Mouse (Mus musculus): Measurements from ENCODE around the gene Angel1. TPM values are rescaled to one million over a fixed set of nuclear protein-coding genes. Genes with fewer than 3 reads are reported as not detected.

Gene Angel1
- polyA plus RNA-seq, 1 experiment from 2014 or later, result 9.4 TPM

DNA sequence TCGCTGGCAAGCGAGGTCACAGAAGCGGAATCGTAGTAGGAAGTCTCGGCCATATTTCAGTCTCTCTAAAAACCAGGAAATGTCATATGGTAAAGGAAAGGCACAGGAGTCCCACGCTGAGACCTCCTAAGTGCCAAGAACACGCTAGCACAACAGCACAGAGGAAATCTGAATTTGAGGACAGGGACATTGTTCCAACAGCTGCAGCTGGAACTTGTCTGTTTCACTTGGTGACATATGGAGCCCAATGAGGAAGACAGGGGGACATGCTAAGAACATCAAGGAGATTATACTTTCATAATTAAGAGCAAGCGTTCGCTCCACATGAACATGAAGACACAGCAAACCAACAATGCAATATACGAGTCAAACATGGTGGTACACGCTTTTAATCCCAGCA lies 9.3 kb downstream of the Angel1 start:
- Histone ChIP-seq H3K27me3 (ENCODE audit: control insufficient read depth, insufficient read depth, low read length) (no peaks in the 10 kb centered on the region), H3K9me3 (replicated peaks; ENCODE audit: control insufficient read depth, low read length) (no peaks in the 10 kb centered on the region), H3K36me3 (ENCODE audit: control insufficient read depth, insufficient read depth, low read length) (no peaks in the 10 kb centered on the region)

DNA sequence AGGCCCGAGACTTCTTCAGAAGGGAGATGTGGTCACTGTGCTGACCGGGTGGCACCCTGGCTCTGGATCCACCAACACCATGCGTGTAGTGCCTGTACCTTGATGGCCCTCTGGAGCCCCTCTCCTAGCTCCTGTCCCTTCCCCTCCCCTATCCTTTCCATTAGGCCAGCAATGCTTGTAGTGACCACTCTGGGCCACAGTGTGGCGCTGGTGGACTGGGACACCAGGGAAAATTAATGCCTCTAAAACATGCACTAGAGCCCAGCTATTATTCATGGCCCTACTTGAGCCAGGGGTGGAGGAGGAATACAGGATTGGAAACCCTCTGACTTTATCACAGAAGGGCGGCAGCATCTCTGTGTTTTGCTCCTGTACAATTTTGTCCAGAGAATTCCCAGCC lies 10.9 kb downstream of the Angel1 start:
- H3K4me3 ChIP-seq (replicated peaks; ENCODE audit: low read length), result no peak overlapping the region
- 49% methylated on average over 5 of the region's 5 CpGs for WGBS
- no peaks in the 10 kb centered on the region for H3K4me1 ChIP-seq (ENCODE audit: control insufficient read depth, insufficient read depth, low read length)
- no peak overlapping the region for H3K9ac ChIP-seq (ENCODE audit: low read length)
- no peak for ATAC-seq (ENCODE audit: insufficient read depth, low FRiP score)
- H3K27me3 ChIP-seq (ENCODE audit: control insufficient read depth, insufficient read depth, low read length), result no peaks in the 10 kb centered on the region
- no peaks in the 10 kb centered on the region for H3K36me3 ChIP-seq (ENCODE audit: control insufficient read depth, insufficient read depth, low read length)
- no peaks in the 10 kb centered on the region for H3K9me3 ChIP-seq (replicated peaks; ENCODE audit: control insufficient read depth, low read length)
- H3K4me2 ChIP-seq (ENCODE audit: low read depth, low read length), result no peak overlapping the region
- no peak overlapping the region for H3K27ac ChIP-seq (ENCODE audit: low read length)

More for the DNA sequence above, 9.3 kb downstream of the Angel1 start:
- no peaks in the 10 kb centered on the region for H3K4me1 ChIP-seq (ENCODE audit: control insufficient read depth, insufficient read depth, low read length)
- no peak overlapping the region for H3K9ac ChIP-seq (ENCODE audit: low read length)
- H3K27ac ChIP-seq (ENCODE audit: low read length), result no peak overlapping the region
- 85% methylated on average over 11 of the region's 11 CpGs for whole genome bisulfite sequencing
- no peak overlapping the region for H3K4me3 ChIP-seq (replicated peaks; ENCODE audit: low read length)
- H3K4me2 ChIP-seq (ENCODE audit: low read depth, low read length), result no peak overlapping the region
- no peak for ATAC-seq (ENCODE audit: insufficient read depth, low FRiP score)

DNA sequence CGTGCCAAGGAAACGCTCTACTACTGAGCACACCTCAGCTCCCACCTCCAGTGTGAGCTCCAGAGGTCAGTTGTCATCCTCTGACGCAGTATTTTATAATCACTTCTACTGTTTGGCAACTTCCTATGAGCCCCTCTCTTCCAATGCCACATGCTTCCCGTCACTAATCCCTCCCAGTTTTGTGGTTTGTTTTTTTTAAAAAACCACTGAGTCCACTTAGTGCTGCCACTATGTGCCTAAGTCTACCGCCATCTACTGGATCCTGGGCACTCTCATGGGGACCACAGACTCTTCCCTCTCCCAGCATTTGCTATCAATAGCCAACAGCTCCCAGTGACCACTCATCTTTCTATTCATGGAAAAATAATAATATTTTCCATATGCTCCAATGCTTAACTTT lies 12.2 kb downstream of the Angel1 start:
- no peak for ATAC-seq (ENCODE audit: insufficient read depth, low FRiP score)
- Histone ChIP-seq H3K9ac (ENCODE audit: low read length) (no peak overlapping the region), H3K27me3 (ENCODE audit: control insufficient read depth, insufficient read depth, low read length) (no peaks in the 10 kb centered on the region), H3K4me1 (ENCODE audit: control insufficient read depth, insufficient read depth, low read length) (no peaks in the 10 kb centered on the region), H3K4me3 (replicated peaks; ENCODE audit: low read length) (no peak overlapping the region), H3K4me2 (ENCODE audit: low read depth, low read length) (no peak overlapping the region), H3K9me3 (replicated peaks; ENCODE audit: control insufficient read depth, low read length) (no peaks in the 10 kb centered on the region), H3K36me3 (ENCODE audit: control insufficient read depth, insufficient read depth, low read length) (no peaks in the 10 kb centered on the region), H3K27ac (ENCODE audit: low read length) (no peak overlapping the region)
- 62% methylated on average over 5 of the region's 5 CpGs for WGBS

DNA sequence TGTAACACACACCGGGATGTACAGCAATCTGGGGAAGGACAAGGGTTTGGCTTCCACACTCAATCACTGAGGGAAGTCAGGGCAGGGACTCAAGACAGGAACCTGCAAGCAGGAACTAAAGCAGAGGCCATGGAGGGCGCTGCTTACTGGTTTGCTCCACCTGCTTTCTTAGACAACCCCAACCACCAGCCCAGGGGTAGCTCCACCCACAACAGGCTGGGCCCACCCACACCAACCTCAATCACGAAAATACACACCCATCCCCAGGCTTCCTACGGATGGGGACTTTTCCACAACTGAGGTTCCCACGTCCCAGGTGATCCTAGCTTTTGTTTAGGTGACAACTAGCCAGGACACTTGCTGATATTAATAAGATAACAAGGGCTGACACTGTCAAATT lies 20.4 kb downstream of the Angel1 start:
- Histone ChIP-seq H3K27me3 (ENCODE audit: control insufficient read depth, insufficient read depth, low read length) (no peaks in the 10 kb centered on the region), H3K4me3 (replicated peaks; ENCODE audit: low read length) (no peak overlapping the region), H3K4me2 (ENCODE audit: low read depth, low read length) (no peak overlapping the region), H3K27ac (ENCODE audit: low read length) (no peak overlapping the region), H3K9me3 (replicated peaks; ENCODE audit: control insufficient read depth, low read length) (no peaks in the 10 kb centered on the region), H3K9ac (ENCODE audit: low read length) (no peak overlapping the region), H3K4me1 (ENCODE audit: control insufficient read depth, insufficient read depth, low read length) (no peaks in the 10 kb centered on the region), H3K36me3 (ENCODE audit: control insufficient read depth, insufficient read depth, low read length) (no peaks in the 10 kb centered on the region)
- WGBS, result 74% methylated on average over 5 of the region's 5 CpGs
- ATAC-seq (ENCODE audit: insufficient read depth, low FRiP score), result no peak

DNA sequence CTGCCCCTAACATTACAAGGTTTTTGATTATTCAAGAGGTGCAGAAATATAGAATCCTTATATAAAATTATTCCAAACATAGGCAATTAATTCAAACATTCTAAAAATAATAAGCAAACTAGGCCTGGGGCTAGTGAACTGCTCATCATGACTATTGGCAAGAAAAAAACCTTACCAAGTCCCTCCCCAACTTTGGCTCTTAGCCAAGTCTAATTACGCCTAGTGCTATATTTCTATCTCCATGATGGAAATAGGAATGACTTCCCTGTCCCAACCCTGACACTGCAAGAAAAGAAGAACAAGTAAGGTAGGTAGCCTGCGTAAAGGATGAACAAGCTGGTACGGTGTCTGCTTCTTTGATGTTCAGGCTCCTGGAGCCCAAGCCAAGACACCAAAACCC lies 23.6 kb downstream of the Angel1 start:
- WGBS, result 88% methylated on average over 3 of the region's 3 CpGs
- H3K36me3 ChIP-seq (ENCODE audit: control insufficient read depth, insufficient read depth, low read length), result no peaks in the 10 kb centered on the region
- no peaks in the 10 kb centered on the region for H3K9me3 ChIP-seq (replicated peaks; ENCODE audit: control insufficient read depth, low read length)
- no peak overlapping the region for H3K4me2 ChIP-seq (ENCODE audit: low read depth, low read length)
- H3K9ac ChIP-seq (ENCODE audit: low read length), result no peak overlapping the region
- no peaks in the 10 kb centered on the region for H3K27me3 ChIP-seq (ENCODE audit: control insufficient read depth, insufficient read depth, low read length)
- H3K4me1 ChIP-seq (ENCODE audit: control insufficient read depth, insufficient read depth, low read length), result peaks cover 6% of the 10 kb centered on the region
- no peak for ATAC-seq (ENCODE audit: insufficient read depth, low FRiP score)
- no peak overlapping the region for H3K4me3 ChIP-seq (replicated peaks; ENCODE audit: low read length)
- no peak overlapping the region for H3K27ac ChIP-seq (ENCODE audit: low read length)

DNA sequence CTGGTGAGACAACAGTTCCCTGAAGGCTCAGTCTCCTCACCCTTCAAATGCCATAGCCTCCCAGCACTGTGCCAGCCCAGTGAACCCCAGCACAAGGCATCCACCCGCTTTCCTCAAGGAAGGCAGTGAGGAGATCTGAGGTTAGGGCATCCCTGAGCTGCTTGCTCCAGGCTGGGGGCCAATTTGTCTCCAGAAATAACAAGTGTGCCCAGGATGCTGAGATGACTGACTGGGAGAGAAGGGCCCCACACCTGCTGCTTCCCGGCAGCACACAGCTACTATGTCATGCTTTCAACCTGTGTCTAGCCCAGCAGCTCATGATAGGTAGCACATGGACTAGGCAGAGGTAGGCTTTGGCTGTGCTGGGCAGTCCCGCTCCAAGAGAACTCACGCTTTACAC lies 24.8 kb downstream of the Angel1 start:
- H3K9ac ChIP-seq (ENCODE audit: low read length), result no peak overlapping the region
- WGBS, result 88% methylated on average over 4 of the region's 4 CpGs
- H3K27ac ChIP-seq (ENCODE audit: low read length), result no peak overlapping the region
- ATAC-seq (ENCODE audit: insufficient read depth, low FRiP score), result no peak
- no peak overlapping the region for H3K4me3 ChIP-seq (replicated peaks; ENCODE audit: low read length)
- no peaks in the 10 kb centered on the region for H3K9me3 ChIP-seq (replicated peaks; ENCODE audit: control insufficient read depth, low read length)
- H3K36me3 ChIP-seq (ENCODE audit: control insufficient read depth, insufficient read depth, low read length), result no peaks in the 10 kb centered on the region
- H3K27me3 ChIP-seq (ENCODE audit: control insufficient read depth, insufficient read depth, low read length), result no peaks in the 10 kb centered on the region
- peaks cover 6% of the 10 kb centered on the region for H3K4me1 ChIP-seq (ENCODE audit: control insufficient read depth, insufficient read depth, low read length)
- no peak overlapping the region for H3K4me2 ChIP-seq (ENCODE audit: low read depth, low read length)

DNA sequence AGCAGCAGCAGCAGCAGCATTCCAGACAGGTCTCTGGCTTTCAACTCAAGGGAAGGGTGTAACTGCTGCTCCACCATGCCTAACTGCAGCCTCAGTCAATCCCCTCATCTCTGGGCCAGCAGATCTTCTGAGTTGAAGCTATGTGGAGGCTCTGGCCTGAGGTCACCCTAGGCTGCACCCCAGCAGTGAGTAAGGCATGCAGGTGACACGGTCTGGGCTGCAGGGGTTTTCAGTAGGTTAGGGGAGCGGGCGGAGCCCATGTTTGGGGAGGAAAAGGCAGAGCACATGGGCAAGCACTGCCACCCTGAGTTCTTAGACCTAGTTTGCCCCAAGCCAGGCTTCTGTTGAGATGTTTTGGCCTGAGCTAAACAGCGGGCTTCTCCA lies 25.3 kb downstream of the Angel1 start:
- Histone ChIP-seq H3K9me3 (replicated peaks; ENCODE audit: control insufficient read depth, low read length) (no peaks in the 10 kb centered on the region), H3K4me2 (ENCODE audit: low read depth, low read length) (no peak overlapping the region), H3K27me3 (ENCODE audit: control insufficient read depth, insufficient read depth, low read length) (no peaks in the 10 kb centered on the region), H3K4me1 (ENCODE audit: control insufficient read depth, insufficient read depth, low read length) (peaks cover 6% of the 10 kb centered on the region), H3K9ac (ENCODE audit: low read length) (no peak overlapping the region), H3K4me3 (replicated peaks; ENCODE audit: low read length) (no peak overlapping the region), H3K27ac (ENCODE audit: low read length) (no peak overlapping the region), H3K36me3 (ENCODE audit: control insufficient read depth, insufficient read depth, low read length) (no peaks in the 10 kb centered on the region)
- 66% methylated on average over 4 of the region's 4 CpGs for WGBS
- no peak for ATAC-seq (ENCODE audit: insufficient read depth, low FRiP score)

DNA sequence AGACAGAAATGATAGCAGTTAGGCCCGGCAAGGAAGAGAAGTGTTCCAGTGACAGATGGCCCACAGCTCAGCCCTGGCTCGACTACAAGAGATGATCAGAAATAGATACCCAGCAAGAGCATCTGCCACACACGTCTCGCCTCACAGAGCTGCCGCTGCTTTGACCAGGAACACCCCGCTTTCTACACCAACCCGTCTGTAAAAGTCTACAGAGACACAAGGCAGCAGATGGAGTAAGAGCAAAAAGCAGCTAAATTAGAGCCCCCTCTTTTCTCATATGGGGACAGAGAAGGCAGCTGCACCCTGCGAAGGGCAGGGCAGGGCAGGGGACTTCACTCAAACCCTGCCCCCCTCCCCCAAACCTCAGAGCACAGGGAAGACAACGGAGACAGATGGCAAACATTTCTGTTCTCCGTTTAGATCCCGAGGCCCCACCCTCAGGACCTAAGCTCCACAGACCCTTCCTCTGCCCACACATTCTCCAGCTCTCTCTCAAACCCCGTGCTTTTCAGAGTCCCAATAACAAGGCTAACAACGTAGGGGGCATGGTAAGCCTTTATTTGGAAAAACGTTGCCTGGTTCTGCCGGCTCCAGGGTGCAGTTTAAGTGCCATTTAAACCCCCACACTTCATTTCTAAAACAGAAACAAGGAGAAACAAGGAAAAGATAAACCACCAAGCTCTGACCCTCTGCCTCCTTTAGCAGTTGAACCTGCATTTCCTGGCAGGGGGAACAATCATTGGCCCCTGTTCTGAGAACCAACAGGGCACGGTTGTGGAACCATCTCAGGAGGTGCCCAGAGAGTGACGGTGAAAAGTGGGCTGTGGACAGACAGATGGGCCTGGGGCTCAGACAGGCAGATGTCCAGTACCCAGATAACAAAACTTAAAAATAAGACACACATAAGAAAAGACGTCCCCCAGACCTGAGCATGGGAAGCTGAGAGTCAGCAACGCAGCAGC lies 26.0 kb downstream of the Angel1 start:
- H3K9me3 ChIP-seq (replicated peaks; ENCODE audit: control insufficient read depth, low read length), result no peaks in the 10 kb centered on the region
- WGBS, result 27% methylated on average over 19 of the region's 19 CpGs
- H3K4me3 ChIP-seq (replicated peaks; ENCODE audit: low read length), result no peak overlapping the region
- H3K27me3 ChIP-seq (ENCODE audit: control insufficient read depth, insufficient read depth, low read length), result no peaks in the 10 kb centered on the region
- H3K9ac ChIP-seq (ENCODE audit: low read length), result no peak overlapping the region
- H3K27ac ChIP-seq (ENCODE audit: low read length), result no peak overlapping the region
- no peak overlapping the region for H3K4me2 ChIP-seq (ENCODE audit: low read depth, low read length)
- H3K36me3 ChIP-seq (ENCODE audit: control insufficient read depth, insufficient read depth, low read length), result no peaks in the 10 kb centered on the region
- peaks cover 6% of the 10 kb centered on the region for H3K4me1 ChIP-seq (ENCODE audit: control insufficient read depth, insufficient read depth, low read length)
- ATAC-seq (ENCODE audit: insufficient read depth, low FRiP score), result no peak

DNA sequence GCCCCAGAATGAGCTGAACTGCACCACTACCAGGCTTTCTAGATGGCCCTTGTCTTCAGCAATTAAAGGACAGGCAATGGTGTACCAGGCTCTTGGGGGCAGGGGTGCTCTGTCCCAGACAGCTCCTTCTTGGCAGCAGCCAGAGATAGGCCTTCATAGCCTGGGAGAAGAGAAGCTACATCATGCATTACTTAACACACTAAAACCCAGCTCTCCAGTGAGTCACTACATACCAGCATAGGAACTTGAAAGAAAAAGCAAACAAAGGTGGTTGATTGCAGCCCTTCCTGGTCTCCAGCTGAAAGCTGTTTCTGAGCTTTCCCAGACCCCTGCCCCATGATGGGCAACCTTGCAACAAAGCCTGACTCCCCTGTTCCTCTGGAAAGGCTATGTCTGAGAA lies 27.7 kb downstream of the Angel1 start:
- H3K9ac ChIP-seq (ENCODE audit: low read length), result no peak overlapping the region
- H3K9me3 ChIP-seq (replicated peaks; ENCODE audit: control insufficient read depth, low read length), result no peaks in the 10 kb centered on the region
- no peak overlapping the region for H3K4me3 ChIP-seq (replicated peaks; ENCODE audit: low read length)
- ATAC-seq (ENCODE audit: insufficient read depth, low FRiP score), result no peak
- H3K27me3 ChIP-seq (ENCODE audit: control insufficient read depth, insufficient read depth, low read length), result no peaks in the 10 kb centered on the region
- H3K27ac ChIP-seq (ENCODE audit: low read length), result no peak overlapping the region
- no peaks in the 10 kb centered on the region for H3K36me3 ChIP-seq (ENCODE audit: control insufficient read depth, insufficient read depth, low read length)
- H3K4me1 ChIP-seq (ENCODE audit: control insufficient read depth, insufficient read depth, low read length), result peaks cover 6% of the 10 kb centered on the region
- no peak overlapping the region for H3K4me2 ChIP-seq (ENCODE audit: low read depth, low read length)

All from stomach, embryonic 16.5 days (tissue).